19 mouse cellular contexts compared by ENCODE assay signal in the genomic region with DNA sequence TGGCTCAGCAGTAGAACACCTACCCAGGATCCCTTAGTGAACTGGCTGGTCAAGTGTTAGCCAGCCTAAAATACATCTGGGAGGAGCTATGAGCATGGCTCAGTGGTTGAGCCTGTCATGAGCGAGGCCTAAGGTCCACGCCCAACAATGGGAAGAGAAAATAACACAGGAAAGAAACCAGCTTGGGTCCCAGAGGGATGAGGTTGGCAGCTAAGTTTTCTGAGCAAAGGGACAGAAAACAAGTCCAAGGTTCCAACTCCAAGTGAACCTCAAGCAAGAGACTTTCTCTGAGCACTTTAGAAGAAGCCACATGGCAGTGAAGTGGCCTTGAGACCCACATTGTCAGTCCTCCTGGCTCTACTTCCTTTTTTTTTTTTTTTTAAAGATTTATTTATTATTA. TPM values are rescaled to one million over a fixed set of nuclear protein-coding genes. Genes with fewer than 3 reads are reported as not detected.
DNase-seq lines count a peak whose midpoint lies in the region; ATAC-seq and TF ChIP-seq lines count a peak whose summit lies in the region.
"Had no signal": no experiment of that assay in that cellular context is flagged by ENCODE, and none has a peak within 500 bp of the region (broad histone marks: within the 10 kb centered on the region; RNA-seq: fewer than 3 reads in every experiment).

No protein-coding gene starts in this region.

- 83% methylated on average over 2 of the region's 2 CpGs for WGBS in heart, embryonic 10.5 days
- WGBS in liver, embryonic 12.5 days (ENCODE audit: insufficient replicate concordance), result 68% methylated on average over 2 of the region's 2 CpGs
- WGBS in forebrain, embryonic 11.5 days, result 94% methylated on average over 2 of the region's 2 CpGs

- peak overlapping the region; percentile 53 for H3K4me2 ChIP-seq in liver, embryonic 12.5 days
- peak overlapping the region; percentile 53 for H3K4me2 ChIP-seq in myocyte (ENCODE audit: low read depth)
- no peak overlapping the region for H3K4me2 ChIP-seq in forebrain, embryonic 11.5 days (ENCODE audit: low read depth, low read length, severe bottlenecking)
- H3K4me2 ChIP-seq: forebrain, embryonic 15.5 days; limb, embryonic 12.5 days had no signal

- no peaks in the 10 kb centered on the region for H3K36me3 ChIP-seq in heart, embryonic 10.5 days
- H3K36me3 ChIP-seq in liver, embryonic 12.5 days, result no peaks in the 10 kb centered on the region
- no peaks in the 10 kb centered on the region for H3K36me3 ChIP-seq in myocyte (ENCODE audit: control insufficient read depth, insufficient read depth)
- H3K36me3 ChIP-seq in forebrain, embryonic 11.5 days (ENCODE audit: control insufficient read depth, insufficient read depth, low read length), result no peaks in the 10 kb centered on the region
- H3K36me3 ChIP-seq: forebrain, embryonic 15.5 days; limb, embryonic 12.5 days had no signal

- intact Hi-C loops in heart, postnatal 10 days (cut with DNase I), result no loop called here

- DNase-seq in heart, embryonic 10.5 days (ENCODE audit: low spot score), result no peak
- DNase-seq in heart, postnatal 10 days, result no peak
- DNase-seq in NIH3T3 (ENCODE audit: low read depth), result peak; percentile 27
- DNase-seq in layer of hippocampus, adult 11-12 months (ENCODE audit: low spot score), result no peak
- DNase-seq in forebrain, embryonic 11.5 days (ENCODE audit: low spot score), result no peak
- DNase-seq: kidney, adult 18-20 months; kidney, postnatal 36 days; layer of hippocampus, postnatal 36 days; lung, postnatal 10 days had no signal

- H3K9ac ChIP-seq in liver, embryonic 12.5 days, result peak overlapping the region; percentile 55
- no peak overlapping the region for H3K9ac ChIP-seq in forebrain, embryonic 11.5 days (ENCODE audit: low read length)
- H3K9ac ChIP-seq: forebrain, embryonic 15.5 days; limb, embryonic 12.5 days had no signal

- H3K27me3 ChIP-seq in heart, embryonic 10.5 days (ENCODE audit: insufficient read depth, poor library complexity, severe bottlenecking), result no peaks in the 10 kb centered on the region
- no peaks in the 10 kb centered on the region for H3K27me3 ChIP-seq in liver, embryonic 12.5 days (replicated peaks)
- H3K27me3 ChIP-seq in myocyte (ENCODE audit: control insufficient read depth, insufficient read depth, insufficient read length), result no peaks in the 10 kb centered on the region
- no peaks in the 10 kb centered on the region for H3K27me3 ChIP-seq in forebrain, embryonic 11.5 days (ENCODE audit: control insufficient read depth, insufficient read depth, low read length)
- H3K27me3 ChIP-seq: forebrain, embryonic 15.5 days; limb, embryonic 12.5 days had no signal

- peak; percentile 73 for ATAC-seq in liver, embryonic 12.5 days
- ATAC-seq in forebrain, embryonic 11.5 days (replicated peaks; ENCODE audit: low FRiP score), result no peak
- ATAC-seq: forebrain, embryonic 15.5 days; hindbrain, embryonic 16.5 days; midbrain, embryonic 16.5 days had no signal

- no peaks in the 10 kb centered on the region for H3K79me2 ChIP-seq in myocyte (ENCODE audit: control insufficient read depth, insufficient read depth)

- H3ac ChIP-seq in myocyte (ENCODE audit: control insufficient read depth, insufficient read length), result no peak overlapping the region

- peak overlapping the region; percentile 57; the same call in 1 of the 2 replicates for H3K27ac ChIP-seq in heart, embryonic 10.5 days
- peak overlapping the region; percentile 83 for H3K27ac ChIP-seq in liver, embryonic 12.5 days
- H3K27ac ChIP-seq in forebrain, embryonic 11.5 days (ENCODE audit: low read depth, low read length), result no peak overlapping the region
- H3K27ac ChIP-seq: forebrain, embryonic 15.5 days; limb, embryonic 12.5 days had no signal

- peaks cover 8% of the 10 kb centered on the region for H3K4me1 ChIP-seq in heart, embryonic 10.5 days
- peaks cover 23% of the 10 kb centered on the region for H3K4me1 ChIP-seq in liver, embryonic 12.5 days
- H3K4me1 ChIP-seq in forebrain, embryonic 11.5 days (replicated peaks; ENCODE audit: control insufficient read depth, insufficient read depth, low read length), result no peaks in the 10 kb centered on the region; the same call in 1 of the 2 replicates

- no peaks in the 10 kb centered on the region for H3K9me3 ChIP-seq in heart, embryonic 10.5 days
- no peaks in the 10 kb centered on the region for H3K9me3 ChIP-seq in liver, embryonic 12.5 days (replicated peaks)
- H3K9me3 ChIP-seq in forebrain, embryonic 11.5 days (ENCODE audit: control insufficient read depth, low read length), result no peaks in the 10 kb centered on the region
- H3K9me3 ChIP-seq: forebrain, embryonic 15.5 days; limb, embryonic 12.5 days had no signal

- TF ChIP-seq POLR2A in myocyte (IDR thresholded peaks at IDR 0.05; ENCODE audit: insufficient read length, low read depth), result no peak

- H3K4me3 ChIP-seq in heart, embryonic 10.5 days, result no peak overlapping the region
- no peak overlapping the region for H3K4me3 ChIP-seq in liver, embryonic 12.5 days
- no peak overlapping the region for H3K4me3 ChIP-seq in myocyte
- H3K4me3 ChIP-seq in forebrain, embryonic 11.5 days (ENCODE audit: low read depth, low read length), result no peak overlapping the region
- H3K4me3 ChIP-seq: forebrain, embryonic 15.5 days; limb, embryonic 12.5 days had no signal

TF ChIP-seq in myocyte, 11 proteins besides CTCF, POLR2A, EP300 and RAD21:
- TF ChIP-seq E2F4 (IDR thresholded peaks at IDR 0.05; ENCODE audit: insufficient read depth), result no peak
- no peak for TF ChIP-seq SRF (IDR thresholded peaks at IDR 0.05; ENCODE audit: control insufficient read depth, insufficient read length, low read depth)
- no peak for TF ChIP-seq TCF3 (IDR thresholded peaks at IDR 0.05; ENCODE audit: insufficient read length, low read depth)
- TF ChIP-seq REST (IDR thresholded peaks at IDR 0.05; ENCODE audit: insufficient read depth, insufficient read length), result no peak
- no peak for TF ChIP-seq CEBPB (IDR thresholded peaks at IDR 0.05; ENCODE audit: insufficient read depth, poor library complexity, severe bottlenecking)
- no peak for TF ChIP-seq USF1 (IDR thresholded peaks at IDR 0.05; ENCODE audit: low read depth)
- no peak for TF ChIP-seq POLR2AphosphoS2 (IDR thresholded peaks at IDR 0.05; ENCODE audit: insufficient read length, low read depth)
- no peak for TF ChIP-seq MYOD1 (IDR thresholded peaks at IDR 0.05; ENCODE audit: control insufficient read depth in 1 of 3, insufficient read length in 2 of 3, low read depth in 2 of 3)
- no peak for TF ChIP-seq TCF12 (IDR thresholded peaks at IDR 0.05; ENCODE audit: insufficient read depth, poor library complexity, severe bottlenecking)
- TF ChIP-seq MAX (IDR thresholded peaks at IDR 0.05; ENCODE audit: low read depth), result no peak
- TF ChIP-seq MYOG (IDR thresholded peaks at IDR 0.05; ENCODE audit: control insufficient read depth in 1 of 3, insufficient read depth in 1 of 3, insufficient read length in 2 of 3, low read depth in 2 of 3), result no peak

RNA-seq across cellular contexts. Expression of a gene that starts 17.2 kb away (rescaled TPM):
- 202 and 227 TPM in 2 replicates for polyA plus RNA-seq in heart, embryonic 10.5 days (2016; fragmentation: Nextera tagmentation; extraction: Ambion mirVana)
- 100 to 1,000 TPM; 321 to 334 TPM for total RNA-seq in heart, postnatal 10 days (2021)
- 121 and 128 TPM in 2 replicates for polyA plus RNA-seq in liver, embryonic 12.5 days (2016; fragmentation: Nextera tagmentation; extraction: Ambion mirVana)
- 244 TPM for polyA plus RNA-seq in myocyte (2012; fragmentation: generic; extraction: Trizol)
- polyA plus RNA-seq in forebrain, embryonic 11.5 days (2014; fragmentation: Nextera tagmentation; extraction: Ambion mirVana), result 147 and 161 TPM in 2 replicates

RNA-seq across cellular contexts. Expression of a gene that starts 22.7 kb away (rescaled TPM):
- 2.3 and 5.2 TPM in 2 replicates for polyA plus RNA-seq in heart, embryonic 10.5 days (2016; fragmentation: Nextera tagmentation; extraction: Ambion mirVana)
- 1 to 10 TPM in 1 of 2 experiments, under 1 TPM in 1; 0.43 to 1.4 TPM for total RNA-seq in heart, postnatal 10 days (2021)
- 2.0 TPM in 2 replicates for polyA plus RNA-seq in liver, embryonic 12.5 days (2016; fragmentation: Nextera tagmentation; extraction: Ambion mirVana)
- polyA plus RNA-seq in myocyte (2012; fragmentation: generic; extraction: Trizol), result 2.4 TPM
- polyA plus RNA-seq in forebrain, embryonic 11.5 days (2014; fragmentation: Nextera tagmentation; extraction: Ambion mirVana), result 1.2 and 1.5 TPM in 2 replicates

RNA-seq across cellular contexts. Expression of a gene that starts 28.2 kb away (rescaled TPM):
- polyA plus RNA-seq in heart, embryonic 10.5 days (2016; fragmentation: Nextera tagmentation; extraction: Ambion mirVana), result not detected in 2 replicates
- not detected for total RNA-seq in heart, postnatal 10 days (2021)
- not detected in 2 replicates for polyA plus RNA-seq in liver, embryonic 12.5 days (2016; fragmentation: Nextera tagmentation; extraction: Ambion mirVana)
- 0.11 TPM for polyA plus RNA-seq in myocyte (2012; fragmentation: generic; extraction: Trizol)
- not detected in 2 replicates for polyA plus RNA-seq in forebrain, embryonic 11.5 days (2014; fragmentation: Nextera tagmentation; extraction: Ambion mirVana)
- total RNA-seq: adrenal gland, adult 18-20 months; gastrocnemius, adult 8-10 months; layer of hippocampus, postnatal 36 days had no signal
- polyA plus RNA-seq: forebrain, embryonic 15.5 days; heart, embryonic 14.5 days; hindbrain, embryonic 16.5 days; limb, embryonic 12.5 days; spleen, adult 2 months had no signal

RNA-seq across cellular contexts. Expression of a gene that starts 42.9 kb away (rescaled TPM):
- polyA plus RNA-seq in heart, embryonic 10.5 days (2016; fragmentation: Nextera tagmentation; extraction: Ambion mirVana), result 36.0 and 37.6 TPM in 2 replicates
- 10 to 100 TPM in 1 of 2 experiments, 1 to 10 TPM in 1; 9.5 to 10.7 TPM for total RNA-seq in heart, postnatal 10 days (2021)
- polyA plus RNA-seq in liver, embryonic 12.5 days (2016; fragmentation: Nextera tagmentation; extraction: Ambion mirVana), result 11.3 and 12.5 TPM in 2 replicates
- 18.3 TPM for polyA plus RNA-seq in myocyte (2012; fragmentation: generic; extraction: Trizol)
- 35.4 and 37.0 TPM in 2 replicates for polyA plus RNA-seq in forebrain, embryonic 11.5 days (2014; fragmentation: Nextera tagmentation; extraction: Ambion mirVana)
